Mouse (Mus musculus): ENCODE measurements at regions not wholly inside any gene's neighbourhood (a gene's known extent, or its start where the extent isn't known, plus 50 kb on each side); places are given as distances from the start of the nearest gene placed in this dataset.

DNA sequence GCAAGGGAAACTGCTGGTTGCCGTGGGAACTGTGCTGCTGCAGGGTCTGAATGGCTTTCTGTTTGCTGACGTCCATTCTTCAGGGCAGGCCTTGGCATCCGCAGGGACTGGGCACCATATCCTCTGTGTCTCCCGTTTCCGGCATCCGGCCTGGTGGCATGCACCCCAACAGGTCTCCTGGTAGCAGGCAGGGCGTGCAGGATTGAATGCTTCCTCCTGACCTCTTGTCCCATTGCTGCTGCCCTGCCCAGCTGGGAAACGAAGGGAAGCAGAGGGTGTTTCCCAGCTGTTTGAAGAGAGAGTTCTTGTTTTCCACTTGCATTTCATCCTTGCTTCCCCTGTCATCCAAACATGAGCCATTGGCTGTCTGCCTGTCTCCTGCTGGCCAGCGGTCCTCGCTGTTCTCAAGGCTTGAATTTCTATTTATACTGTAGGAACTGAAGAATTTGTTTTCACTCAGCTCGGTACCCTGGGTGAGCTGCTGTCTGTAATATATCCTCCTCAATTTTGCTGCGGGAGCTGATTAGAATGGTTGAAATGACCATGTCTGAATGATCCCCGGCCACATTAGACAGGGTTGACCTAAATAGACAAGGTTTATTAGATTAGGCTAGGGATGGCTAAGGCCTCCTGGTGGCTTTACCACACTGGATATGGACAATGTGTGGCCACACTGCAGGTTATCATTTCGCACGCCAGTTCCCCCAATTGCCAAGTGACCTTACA lies 98.0 kb upstream of the Zfp648 start:
- WGBS: 26% methylated on average over 15 of the region's 15 CpGs
- peaks cover 7% of the 10 kb centered on the region for H3K4me1 ChIP-seq (ENCODE audit: control insufficient read depth, insufficient read depth, low read length)
- no peak for TF ChIP-seq POLR2A (IDR thresholded peaks at IDR 0.05; ENCODE audit: borderline replicate concordance, extremely low read depth, low read depth, low read length)
- TF ChIP-seq CTCF (IDR thresholded peaks at IDR 0.05; ENCODE audit: insufficient read depth, low read length): no peak
- H3K4me3 ChIP-seq (replicated peaks; ENCODE audit: extremely low read depth, low read depth, low read length): no peak overlapping the region
- DNase-seq: peak; percentile 51

DNA sequence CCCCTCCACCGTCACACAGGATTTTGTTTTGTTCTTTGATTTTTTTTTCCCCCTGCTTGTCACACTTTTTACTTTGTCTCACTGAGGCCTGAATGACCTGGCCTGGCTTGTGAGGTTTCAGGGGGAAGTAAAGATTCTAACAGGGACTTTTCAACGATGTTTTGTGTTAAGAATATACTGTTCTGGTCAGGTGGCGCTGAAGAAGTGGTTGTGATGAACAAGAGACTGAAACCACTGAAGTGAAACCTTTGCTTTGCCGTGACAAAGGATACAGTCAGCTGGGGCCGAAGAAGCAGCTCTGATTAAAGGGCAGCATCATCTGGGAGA lies 97.4 kb upstream of the Zfp648 start:
- Histone ChIP-seq H3K4me1 (ENCODE audit: control insufficient read depth, insufficient read depth, low read length) (peaks cover 7% of the 10 kb centered on the region), H3K4me3 (replicated peaks; ENCODE audit: extremely low read depth, low read depth, low read length) (no peak overlapping the region)
- no peak for TF ChIP-seq POLR2A (IDR thresholded peaks at IDR 0.05; ENCODE audit: borderline replicate concordance, extremely low read depth, low read depth, low read length)
- TF ChIP-seq CTCF (IDR thresholded peaks at IDR 0.05; ENCODE audit: insufficient read depth, low read length): no peak
- 69% methylated on average over 5 of the region's 5 CpGs for WGBS
- no peak for DNase-seq

DNA sequence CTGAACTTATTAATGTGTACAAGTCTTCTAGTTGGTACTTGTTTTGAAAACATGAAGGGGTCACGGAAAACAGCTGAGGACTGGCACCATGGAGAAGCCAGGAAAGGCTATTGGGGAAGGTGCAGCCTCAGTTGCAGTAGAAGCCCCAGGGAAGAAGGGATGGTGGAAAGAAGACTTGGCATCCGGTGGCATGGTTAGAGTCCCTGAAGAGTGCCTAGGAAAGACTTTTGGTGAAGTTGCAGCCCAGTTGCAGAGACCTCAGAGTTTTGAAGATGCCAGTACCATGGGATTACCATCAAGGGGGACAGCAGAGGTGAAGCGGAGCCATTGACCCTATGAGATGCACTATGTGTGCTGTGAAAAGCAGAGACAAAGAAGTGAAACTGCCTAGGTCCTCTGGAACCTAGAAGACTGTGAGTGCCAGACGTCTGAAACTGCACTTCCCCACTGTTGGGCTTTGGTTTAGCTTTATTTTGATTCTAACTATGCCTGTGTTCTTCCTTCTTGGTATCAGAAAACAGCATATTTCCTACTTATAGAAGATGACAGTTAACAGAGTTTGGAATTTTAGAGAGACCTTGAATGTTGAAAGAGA lies 96.9 kb upstream of the Zfp648 start:
- WGBS: 76% methylated on average over 4 of the region's 4 CpGs
- no peak for TF ChIP-seq POLR2A (IDR thresholded peaks at IDR 0.05; ENCODE audit: borderline replicate concordance, extremely low read depth, low read depth, low read length)
- no peak for TF ChIP-seq CTCF (IDR thresholded peaks at IDR 0.05; ENCODE audit: insufficient read depth, low read length)
- Histone ChIP-seq H3K4me3 (replicated peaks; ENCODE audit: extremely low read depth, low read depth, low read length) (no peak overlapping the region), H3K4me1 (ENCODE audit: control insufficient read depth, insufficient read depth, low read length) (peaks cover 7% of the 10 kb centered on the region)
- DNase-seq: no peak

DNA sequence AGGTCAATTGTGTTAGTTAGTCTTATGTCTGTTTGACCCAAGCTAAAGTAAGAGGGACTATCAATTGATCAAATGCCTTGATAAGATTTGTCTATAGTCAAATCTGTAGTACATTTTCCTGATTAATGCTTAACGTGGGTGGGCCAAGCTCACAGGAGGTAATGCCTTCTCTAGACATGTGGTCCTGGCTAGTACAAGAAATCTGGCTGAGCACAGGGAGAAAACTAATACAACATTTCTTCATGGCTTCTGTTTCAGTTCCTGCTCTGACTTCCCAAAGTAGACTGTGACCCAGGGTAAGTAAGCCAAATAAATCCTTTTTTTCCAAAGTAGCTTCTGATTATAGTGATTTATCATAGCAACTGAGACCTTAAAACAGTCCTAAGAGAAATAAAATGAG lies 96.2 kb upstream of the Zfp648 start:
- 68% methylated on average over 1 of the region's 1 CpGs for WGBS
- peaks cover 7% of the 10 kb centered on the region for H3K4me1 ChIP-seq (ENCODE audit: control insufficient read depth, insufficient read depth, low read length)
- H3K4me3 ChIP-seq (replicated peaks; ENCODE audit: extremely low read depth, low read depth, low read length): no peak overlapping the region
- no peak for DNase-seq
- TF ChIP-seq CTCF (IDR thresholded peaks at IDR 0.05; ENCODE audit: insufficient read depth, low read length): no peak
- no peak for TF ChIP-seq POLR2A (IDR thresholded peaks at IDR 0.05; ENCODE audit: borderline replicate concordance, extremely low read depth, low read depth, low read length)

DNA sequence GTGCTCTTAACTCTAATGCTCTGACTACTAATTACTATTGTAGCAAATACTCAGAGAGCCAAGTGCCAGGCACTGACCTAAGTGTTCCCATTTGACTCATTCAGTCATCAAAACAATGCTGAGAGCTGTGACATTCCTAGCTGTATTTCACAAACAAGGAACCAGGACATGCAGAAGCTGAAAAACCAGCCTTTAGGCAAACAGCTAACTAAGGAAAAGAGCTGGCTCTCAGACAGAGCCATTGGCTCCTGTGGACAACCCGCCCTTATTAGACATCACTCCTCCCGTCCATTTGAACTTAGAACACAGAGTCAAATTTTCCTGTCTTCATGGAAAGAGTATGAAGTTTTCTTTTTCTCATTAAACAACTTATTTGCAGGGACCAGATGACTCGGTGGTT lies 88.5 kb upstream of the Zfp648 start:
- H3K4me3 ChIP-seq (replicated peaks; ENCODE audit: extremely low read depth, low read depth, low read length): no peak overlapping the region
- WGBS: 49% methylated on average over 3 of the region's 3 CpGs
- no peak for TF ChIP-seq CTCF (IDR thresholded peaks at IDR 0.05; ENCODE audit: insufficient read depth, low read length)
- no peak for TF ChIP-seq POLR2A (IDR thresholded peaks at IDR 0.05; ENCODE audit: borderline replicate concordance, extremely low read depth, low read depth, low read length)
- peaks cover 5% of the 10 kb centered on the region for H3K4me1 ChIP-seq (ENCODE audit: control insufficient read depth, insufficient read depth, low read length)
- DNase-seq: no peak

DNA sequence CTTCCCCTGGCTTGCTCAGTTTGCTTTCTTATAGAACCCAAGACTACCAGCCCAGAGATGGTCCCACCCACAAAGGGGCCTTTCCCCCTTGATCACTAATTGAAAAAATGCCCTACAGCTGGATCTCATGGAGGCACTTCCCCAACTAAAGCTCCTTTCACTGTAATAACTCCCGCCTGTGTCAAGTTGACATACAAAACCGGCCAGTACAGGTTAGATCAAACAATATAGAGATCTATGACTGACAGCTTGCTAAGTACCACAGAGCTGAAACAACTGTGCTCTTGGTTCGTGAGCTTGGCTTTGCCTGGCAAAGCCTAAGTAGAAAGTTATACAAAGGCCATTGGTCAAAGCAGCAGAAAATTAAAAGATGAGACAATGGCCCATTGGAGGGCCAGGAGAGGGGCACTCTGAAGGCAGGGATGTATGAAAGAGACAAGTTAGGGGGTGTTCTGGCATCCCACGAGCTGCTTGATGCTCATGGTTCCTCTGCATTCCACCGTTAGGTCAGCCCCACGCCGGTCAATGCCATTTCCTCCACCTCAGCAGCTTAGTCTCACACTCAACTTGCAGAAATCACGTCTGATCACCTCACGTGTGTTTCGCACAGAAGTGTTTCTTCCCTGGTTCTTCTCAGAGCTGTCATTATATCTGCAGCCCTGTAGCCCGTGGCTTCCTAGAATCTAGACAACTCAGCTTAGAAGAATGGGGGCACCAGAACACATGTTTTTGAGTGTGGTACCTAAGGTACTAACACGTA lies 87.5 kb upstream of the Zfp648 start:
- no peak overlapping the region for H3K4me3 ChIP-seq (replicated peaks; ENCODE audit: extremely low read depth, low read depth, low read length)
- no peak for DNase-seq
- H3K4me1 ChIP-seq (ENCODE audit: control insufficient read depth, insufficient read depth, low read length): peaks cover 11% of the 10 kb centered on the region
- 90% methylated on average over 12 of the region's 12 CpGs for WGBS
- TF ChIP-seq CTCF (IDR thresholded peaks at IDR 0.05; ENCODE audit: insufficient read depth, low read length): no peak
- no peak for TF ChIP-seq POLR2A (IDR thresholded peaks at IDR 0.05; ENCODE audit: borderline replicate concordance, extremely low read depth, low read depth, low read length)

DNA sequence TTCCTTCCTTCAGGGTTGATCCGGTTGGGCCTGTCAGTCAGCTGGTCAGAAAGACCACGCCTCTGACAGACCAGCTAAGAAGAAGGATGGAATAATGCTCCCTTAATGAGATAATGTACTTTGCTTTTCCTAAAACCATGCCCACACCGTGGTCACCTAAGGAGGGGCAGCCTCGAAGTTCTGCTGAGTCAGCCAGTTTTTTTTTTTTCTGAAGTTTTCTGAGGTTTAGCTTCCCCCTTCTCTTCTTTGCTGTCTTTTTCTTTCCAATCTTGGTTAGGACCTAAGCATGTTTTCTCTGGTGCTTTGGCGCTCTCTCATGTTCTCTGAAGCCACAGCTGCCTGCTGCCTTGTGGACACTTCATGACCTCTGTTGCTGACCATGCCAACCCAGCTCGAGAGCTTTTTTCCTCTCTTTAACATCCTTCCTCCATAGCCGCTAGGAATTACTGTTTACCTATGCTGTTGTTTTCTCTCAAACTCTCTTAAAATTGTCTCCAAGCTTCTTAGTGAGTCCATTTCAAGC lies 84.7 kb upstream of the Zfp648 start:
- peaks cover 11% of the 10 kb centered on the region for H3K4me1 ChIP-seq (ENCODE audit: control insufficient read depth, insufficient read depth, low read length)
- WGBS: 49% methylated on average over 7 of the region's 7 CpGs
- DNase-seq: no peak
- no peak overlapping the region for H3K4me3 ChIP-seq (replicated peaks; ENCODE audit: extremely low read depth, low read depth, low read length)
- TF ChIP-seq POLR2A (IDR thresholded peaks at IDR 0.05; ENCODE audit: borderline replicate concordance, extremely low read depth, low read depth, low read length): no peak

DNA sequence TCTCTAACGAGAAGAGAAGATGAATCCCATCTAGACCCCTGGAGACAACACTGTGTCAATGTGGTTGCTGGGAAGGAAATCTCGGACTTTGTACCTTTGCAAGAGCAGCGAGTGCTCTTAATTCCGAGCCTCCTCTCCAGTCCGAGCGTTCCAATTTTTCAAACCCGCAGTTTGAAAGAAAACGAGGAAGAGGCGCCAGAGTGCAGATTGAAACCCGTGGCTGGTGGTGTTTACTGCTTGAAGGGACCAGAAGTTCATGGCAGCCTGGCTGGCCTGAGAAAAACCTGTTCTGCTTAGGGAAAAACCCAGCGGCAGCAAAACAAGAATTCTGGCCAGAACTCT lies 83.7 kb upstream of the Zfp648 start:
- TF ChIP-seq CTCF (IDR thresholded peaks at IDR 0.05; ENCODE audit: insufficient read depth, low read length) (no peak), POLR2A (IDR thresholded peaks at IDR 0.05; ENCODE audit: borderline replicate concordance, extremely low read depth, low read depth, low read length) (no peak)
- no peak for DNase-seq
- WGBS: 33% methylated on average over 11 of the region's 11 CpGs
- H3K4me1 ChIP-seq (ENCODE audit: control insufficient read depth, insufficient read depth, low read length): peaks cover 8% of the 10 kb centered on the region
- no peak overlapping the region for H3K4me3 ChIP-seq (replicated peaks; ENCODE audit: extremely low read depth, low read depth, low read length)

DNA sequence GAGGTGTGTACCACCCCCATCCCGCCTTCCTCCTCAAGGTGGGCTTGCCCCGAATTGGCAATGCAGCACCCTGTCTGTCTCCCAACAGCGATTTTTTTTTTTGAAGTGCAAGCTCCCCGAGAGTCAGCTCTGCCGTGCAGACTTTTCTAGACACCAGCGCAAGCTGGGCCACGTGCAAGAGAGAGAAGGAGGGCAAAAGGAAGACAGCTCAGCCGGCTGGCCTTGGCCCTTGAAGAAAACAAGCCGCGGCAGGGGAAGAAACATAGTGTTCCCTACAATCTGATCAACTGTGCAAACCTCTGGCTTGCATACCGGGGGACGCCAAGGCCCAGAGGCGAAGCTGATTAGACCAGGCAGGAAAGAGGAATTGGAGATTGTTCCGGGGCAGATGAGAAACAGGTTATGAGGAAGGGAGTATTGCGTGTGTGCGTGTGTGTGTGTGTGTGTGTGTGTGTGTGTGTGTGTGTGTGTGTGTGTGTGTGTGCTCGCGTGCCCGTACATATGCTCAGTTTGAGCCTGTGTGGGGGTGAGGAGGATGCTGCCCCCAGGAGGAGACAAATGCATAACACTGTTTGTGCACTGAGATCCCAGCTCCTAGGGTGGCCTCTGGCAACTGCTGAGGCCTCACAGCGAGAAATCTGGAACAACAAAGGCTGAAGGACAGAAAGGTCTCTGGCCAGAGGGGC lies 83.2 kb upstream of the Zfp648 start:
- peak; percentile 58; the same call in 1 of the 2 replicates for TF ChIP-seq CTCF (IDR thresholded peaks at IDR 0.05; ENCODE audit: insufficient read depth, low read length)
- TF ChIP-seq POLR2A (IDR thresholded peaks at IDR 0.05; ENCODE audit: borderline replicate concordance, extremely low read depth, low read depth, low read length): no peak
- 16% methylated on average over 20 of the region's 20 CpGs for WGBS
- Histone ChIP-seq H3K4me1 (ENCODE audit: control insufficient read depth, insufficient read depth, low read length) (peaks cover 8% of the 10 kb centered on the region), H3K4me3 (replicated peaks; ENCODE audit: extremely low read depth, low read depth, low read length) (no peak overlapping the region)
- peak; percentile 49 for DNase-seq
